Mouse (Mus musculus): ENCODE results near the gene Sntb2.

Gene Sntb2

GRCm38 (mm10) chr8:107040632-107041031 is 105.1 kb downstream of the Sntb2 start:
- no peak for TF ChIP-seq NANOG (IDR thresholded peaks at IDR 0.05; ENCODE audit: borderline replicate concordance, low read length)
- TF ChIP-seq CTCF (conservative IDR thresholded peaks at IDR 0.05; ENCODE audit: low read length): no peak
- no peak for TF ChIP-seq POU5F1 (IDR thresholded peaks at IDR 0.05; ENCODE audit: borderline replicate concordance, low read length)
- Histone ChIP-seq H3K9me3 (ENCODE audit: low read length) (no peaks in the 10 kb centered on the region), H3K36me3 (ENCODE audit: insufficient read depth, low read length) (peaks cover 77% of the 10 kb centered on the region), H3K4me1 (replicated peaks; ENCODE audit: low read depth, low read length) (peaks cover 49% of the 10 kb centered on the region), H3K4me3 (replicated peaks; ENCODE audit: low read length) (no peak overlapping the region), H3K27me3 (ENCODE audit: insufficient read depth, low read length) (no peaks in the 10 kb centered on the region)

DNA sequence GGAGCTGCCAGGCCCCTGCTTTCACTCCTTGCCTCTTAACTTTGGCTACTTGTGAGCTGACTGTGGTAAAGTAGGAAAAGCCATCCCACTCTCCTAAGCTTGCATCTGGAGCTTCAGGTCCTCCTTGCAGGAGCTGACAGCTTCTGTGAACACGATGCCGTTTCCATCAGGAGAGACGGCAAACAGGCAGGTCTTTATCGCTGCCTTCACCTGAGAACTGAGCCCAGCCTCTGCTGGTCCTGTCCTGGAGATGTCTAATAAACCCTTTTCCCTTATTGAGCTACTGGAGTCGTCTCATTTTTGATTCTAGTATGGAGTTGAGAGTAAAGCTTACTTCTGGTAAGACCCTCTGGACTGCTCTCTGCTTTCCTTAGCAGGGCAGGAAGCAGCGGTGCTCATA is 109.9 kb downstream of the Sntb2 start:
- H3K4me3 ChIP-seq (replicated peaks; ENCODE audit: low read length): no peak overlapping the region
- TF ChIP-seq POU5F1 (IDR thresholded peaks at IDR 0.05; ENCODE audit: borderline replicate concordance, low read length) (no peak), CTCF (conservative IDR thresholded peaks at IDR 0.05; ENCODE audit: low read length) (no peak), NANOG (IDR thresholded peaks at IDR 0.05; ENCODE audit: borderline replicate concordance, low read length) (no peak)
- H3K27me3 ChIP-seq (ENCODE audit: insufficient read depth, low read length): no peaks in the 10 kb centered on the region
- peaks cover 85% of the 10 kb centered on the region for H3K36me3 ChIP-seq (ENCODE audit: insufficient read depth, low read length)
- no peaks in the 10 kb centered on the region for H3K9me3 ChIP-seq (ENCODE audit: low read length)
- H3K4me1 ChIP-seq (replicated peaks; ENCODE audit: low read depth, low read length): peaks cover 69% of the 10 kb centered on the region

- Histone ChIP-seq H3K4me1 (replicated peaks; ENCODE audit: low read depth, low read length) (peaks cover 59% of the 10 kb centered on the region), H3K9me3 (ENCODE audit: low read length) (no peaks in the 10 kb centered on the region), H3K27me3 (ENCODE audit: insufficient read depth, low read length) (no peaks in the 10 kb centered on the region), H3K36me3 (ENCODE audit: insufficient read depth, low read length) (peaks cover 85% of the 10 kb centered on the region), H3K4me3 (replicated peaks; ENCODE audit: low read length) (peak overlapping the region; percentile 93)
- no peak for TF ChIP-seq NANOG (IDR thresholded peaks at IDR 0.05; ENCODE audit: borderline replicate concordance, low read length)
- no peak for TF ChIP-seq POU5F1 (IDR thresholded peaks at IDR 0.05; ENCODE audit: borderline replicate concordance, low read length)
- no peak for TF ChIP-seq CTCF (conservative IDR thresholded peaks at IDR 0.05; ENCODE audit: low read length)
These were observed 111.4 kb downstream of the Sntb2 start for GRCm38 (mm10) chr8:107046976-107047375.

DNA sequence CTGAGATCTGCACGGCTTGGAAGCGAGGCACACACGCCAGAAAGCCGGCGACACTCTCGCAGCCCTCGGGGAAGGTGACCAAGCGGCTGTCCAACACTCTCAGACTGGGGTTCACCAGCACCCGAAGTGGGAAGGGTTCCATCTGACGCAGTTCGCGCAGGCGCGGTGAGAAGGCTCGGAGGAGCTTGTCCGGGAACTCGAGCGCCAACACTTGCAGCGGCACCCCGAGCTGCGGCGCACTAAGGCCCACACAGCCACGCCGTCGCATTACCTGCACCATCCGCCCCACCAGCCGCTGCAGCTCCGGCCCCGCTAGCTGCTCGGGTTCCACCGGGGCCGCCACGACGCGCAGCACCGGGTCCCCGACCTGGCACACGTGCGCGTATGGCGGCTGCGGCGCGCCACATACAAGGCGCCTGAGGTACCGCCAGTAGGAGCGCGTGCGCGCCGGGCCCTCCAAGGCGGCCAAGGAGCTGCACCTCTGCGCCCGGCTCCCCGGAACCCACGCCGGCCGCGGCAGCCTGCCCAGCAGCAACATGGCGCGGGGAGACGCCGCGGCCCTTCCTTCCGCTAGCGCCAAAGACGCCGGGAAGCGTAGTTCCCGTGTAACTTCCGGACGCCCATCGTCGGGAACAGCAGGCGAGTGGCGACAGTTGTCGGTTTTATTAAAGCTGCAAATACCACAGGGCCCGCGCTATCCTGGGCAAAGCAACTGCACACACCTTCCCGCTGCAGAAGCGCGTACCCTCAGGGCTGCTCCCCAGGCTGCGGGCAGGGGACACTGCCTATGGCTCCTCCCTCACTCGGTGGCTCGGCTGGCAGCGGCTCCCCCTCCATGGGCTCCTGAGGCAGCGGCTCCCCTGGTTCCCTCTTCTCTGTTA is 112.8 kb downstream of the Sntb2 start, which contains the start of gene Pdf:
TSS of gene Pdf (minus strand) at position 554 of the 881 bp plus-strand sequence.
- no peaks in the 10 kb centered on the region for H3K27me3 ChIP-seq (ENCODE audit: insufficient read depth, low read length)
- peak within 1 kb of the TSS; percentile 93 for H3K4me3 ChIP-seq (replicated peaks; ENCODE audit: low read length)
- peaks cover 85% of the 10 kb centered on the region for H3K36me3 ChIP-seq (ENCODE audit: insufficient read depth, low read length)
- peaks cover 59% of the 10 kb centered on the region for H3K4me1 ChIP-seq (replicated peaks; ENCODE audit: low read depth, low read length)
- H3K9me3 ChIP-seq (ENCODE audit: low read length): no peaks in the 10 kb centered on the region
- no peak for TF ChIP-seq NANOG (IDR thresholded peaks at IDR 0.05; ENCODE audit: borderline replicate concordance, low read length)
- no peak for TF ChIP-seq CTCF (conservative IDR thresholded peaks at IDR 0.05; ENCODE audit: low read length)
- no peak for TF ChIP-seq POU5F1 (IDR thresholded peaks at IDR 0.05; ENCODE audit: borderline replicate concordance, low read length)

DNA sequence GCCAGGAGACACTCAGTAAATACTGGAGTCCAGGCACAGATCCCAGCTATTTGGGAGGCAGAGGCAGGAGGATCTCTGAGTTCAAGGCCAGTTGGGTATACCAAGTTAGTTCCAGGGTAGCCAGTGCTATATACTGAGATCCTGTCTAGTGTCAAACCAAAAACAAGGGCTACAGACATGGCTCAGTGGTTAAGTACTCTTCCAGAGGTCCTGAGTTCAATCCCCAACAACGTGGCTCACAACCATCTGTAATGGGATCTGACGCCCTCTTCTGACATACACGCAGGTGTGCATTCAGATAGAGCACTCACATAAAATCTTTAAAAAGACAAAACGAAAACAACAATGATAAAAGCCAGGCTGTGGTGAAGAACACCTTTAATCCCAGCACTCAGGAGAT is 113.9 kb downstream of the Sntb2 start:
- Histone ChIP-seq H3K36me3 (ENCODE audit: insufficient read depth, low read length) (peaks cover 85% of the 10 kb centered on the region), H3K4me1 (replicated peaks; ENCODE audit: low read depth, low read length) (peaks cover 68% of the 10 kb centered on the region), H3K27me3 (ENCODE audit: insufficient read depth, low read length) (no peaks in the 10 kb centered on the region), H3K4me3 (replicated peaks; ENCODE audit: low read length) (peak overlapping the region; percentile 93), H3K9me3 (ENCODE audit: low read length) (no peaks in the 10 kb centered on the region)
- TF ChIP-seq POU5F1 (IDR thresholded peaks at IDR 0.05; ENCODE audit: borderline replicate concordance, low read length): no peak
- no peak for TF ChIP-seq NANOG (IDR thresholded peaks at IDR 0.05; ENCODE audit: borderline replicate concordance, low read length)
- TF ChIP-seq CTCF (conservative IDR thresholded peaks at IDR 0.05; ENCODE audit: low read length): no peak

DNA sequence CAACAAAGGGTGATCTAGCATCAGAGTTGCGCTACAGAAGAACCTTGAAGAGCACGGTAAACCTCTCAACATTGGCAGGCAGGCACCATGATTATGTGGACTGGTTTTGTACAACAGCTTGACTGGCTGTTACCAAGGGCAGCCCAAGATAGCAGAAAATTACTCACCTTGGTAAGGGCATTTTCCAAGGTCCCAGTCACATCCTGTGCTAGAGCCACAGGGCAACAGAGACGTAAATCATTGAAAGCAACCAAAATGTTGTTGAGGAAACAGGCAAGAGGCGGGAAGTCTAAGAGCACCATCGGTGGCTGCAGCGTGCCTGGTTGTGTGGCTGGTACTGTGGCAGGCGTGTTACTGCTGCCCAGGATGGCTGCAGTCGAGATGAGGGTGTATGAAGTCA is 116.5 kb downstream of the Sntb2 start:
- peaks cover 69% of the 10 kb centered on the region for H3K36me3 ChIP-seq (ENCODE audit: insufficient read depth, low read length)
- TF ChIP-seq CTCF (conservative IDR thresholded peaks at IDR 0.05; ENCODE audit: low read length): no peak
- no peak for TF ChIP-seq NANOG (IDR thresholded peaks at IDR 0.05; ENCODE audit: borderline replicate concordance, low read length)
- no peak for TF ChIP-seq POU5F1 (IDR thresholded peaks at IDR 0.05; ENCODE audit: borderline replicate concordance, low read length)
- no peaks in the 10 kb centered on the region for H3K9me3 ChIP-seq (ENCODE audit: low read length)
- no peaks in the 10 kb centered on the region for H3K27me3 ChIP-seq (ENCODE audit: insufficient read depth, low read length)
- no peak overlapping the region for H3K4me3 ChIP-seq (replicated peaks; ENCODE audit: low read length)
- peaks cover 64% of the 10 kb centered on the region for H3K4me1 ChIP-seq (replicated peaks; ENCODE audit: low read depth, low read length)

DNA sequence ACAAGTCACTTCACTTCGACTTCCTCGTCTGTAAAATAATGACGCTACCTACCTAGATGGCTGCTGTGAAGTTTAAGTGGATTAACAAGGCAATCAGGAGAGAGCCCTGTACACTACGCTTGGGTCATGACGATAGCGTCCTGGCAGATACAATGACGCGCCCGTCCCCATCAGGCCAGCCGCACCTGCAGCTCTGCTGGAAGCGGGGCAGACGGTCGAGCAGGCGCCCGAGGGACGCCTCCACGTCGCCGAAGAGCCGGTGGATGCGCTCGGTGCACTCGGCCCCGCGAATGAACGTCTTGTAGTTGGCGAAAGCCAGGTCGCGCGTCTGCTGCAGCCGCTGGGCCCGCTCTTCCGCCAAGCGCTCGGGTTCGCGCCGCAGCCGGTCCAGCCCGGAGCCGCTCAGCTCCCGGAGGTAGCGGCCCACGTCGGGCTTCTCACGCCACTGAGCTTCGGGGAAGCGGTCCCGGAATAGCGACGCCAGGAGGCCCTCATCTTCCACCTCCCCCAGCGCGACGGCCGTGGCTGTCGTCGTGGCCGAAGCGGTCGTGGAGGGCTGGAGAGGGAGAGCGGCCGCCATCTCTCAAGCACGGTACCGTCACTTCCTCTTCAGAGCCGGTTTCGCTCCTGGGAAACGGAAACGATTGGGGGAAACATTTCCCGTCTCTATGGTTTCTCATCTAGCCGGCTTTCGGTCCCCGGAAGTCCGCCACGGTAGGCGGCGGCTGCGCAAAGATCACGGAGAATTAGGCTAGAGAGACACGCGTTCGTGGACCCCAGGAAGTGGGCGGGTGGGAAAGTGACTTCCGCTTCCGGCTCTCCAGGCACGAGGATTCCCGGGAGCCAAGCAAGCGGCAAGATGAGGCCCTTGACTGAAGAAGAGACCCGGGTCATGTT is 120.8 kb downstream of the Sntb2 start, which contains the start of the genes Cog8 and Nip7:
TSS of gene Cog8 (minus strand) at position 614 of the 897 bp plus-strand sequence.
TSS of gene Nip7 (plus strand) at position 802 of the 897 bp plus-strand sequence.
- Histone ChIP-seq H3K4me3 (replicated peaks; ENCODE audit: low read length) (peak within 1 kb of the TSS; percentile 100), H3K9me3 (ENCODE audit: low read length) (no peaks in the 10 kb centered on the region), H3K27me3 (ENCODE audit: insufficient read depth, low read length) (no peaks in the 10 kb centered on the region), H3K36me3 (ENCODE audit: insufficient read depth, low read length) (peaks cover 77% of the 10 kb centered on the region), H3K4me1 (replicated peaks; ENCODE audit: low read depth, low read length) (peaks cover 65% of the 10 kb centered on the region)
- TF ChIP-seq CTCF (conservative IDR thresholded peaks at IDR 0.05; ENCODE audit: low read length): no peak
- no peak for TF ChIP-seq POU5F1 (IDR thresholded peaks at IDR 0.05; ENCODE audit: borderline replicate concordance, low read length)
- TF ChIP-seq NANOG (IDR thresholded peaks at IDR 0.05; ENCODE audit: borderline replicate concordance, low read length): no peak

GRCm38 (mm10) chr8:107056973-107057369 is 121.4 kb downstream of the Sntb2 start:
- no peaks in the 10 kb centered on the region for H3K27me3 ChIP-seq (ENCODE audit: insufficient read depth, low read length)
- TF ChIP-seq CTCF (conservative IDR thresholded peaks at IDR 0.05; ENCODE audit: low read length) (no peak), NANOG (IDR thresholded peaks at IDR 0.05; ENCODE audit: borderline replicate concordance, low read length) (no peak), POU5F1 (IDR thresholded peaks at IDR 0.05; ENCODE audit: borderline replicate concordance, low read length) (no peak)
- peak overlapping the region; percentile 100 for H3K4me3 ChIP-seq (replicated peaks; ENCODE audit: low read length)

More at GRCm38 (mm10) chr8:107056973-107057369, 121.4 kb downstream of the Sntb2 start:
- Histone ChIP-seq H3K36me3 (ENCODE audit: insufficient read depth, low read length) (peaks cover 71% of the 10 kb centered on the region), H3K4me1 (replicated peaks; ENCODE audit: low read depth, low read length) (peaks cover 62% of the 10 kb centered on the region), H3K9me3 (ENCODE audit: low read length) (no peaks in the 10 kb centered on the region)
